Mouse (Mus musculus): Measurements from ENCODE around the gene Trem1.

Gene Trem1

DNA sequence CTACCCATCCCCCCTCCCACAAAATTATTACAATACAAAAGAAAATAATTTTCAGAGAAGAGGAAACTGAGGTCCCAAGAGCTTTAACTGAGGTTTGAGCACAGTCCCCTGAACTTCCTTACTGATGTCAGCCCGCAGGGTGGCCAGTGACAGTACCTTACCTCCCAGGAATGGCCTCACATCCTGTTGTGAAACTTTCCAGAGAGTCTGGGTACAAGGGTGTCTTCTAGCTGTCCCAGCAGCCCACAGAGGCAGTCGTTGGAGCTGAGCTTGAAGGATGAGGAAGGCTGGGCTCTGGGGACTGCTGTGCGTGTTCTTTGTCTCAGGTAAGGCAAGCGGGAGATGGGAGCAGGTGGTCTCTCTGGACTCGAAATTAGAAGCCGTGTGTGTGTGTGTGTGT is at the start of gene Trem1:
Gene Trem1, plus strand, starts transcription at position 251 of the 400 bp plus-strand sequence.
- no peak for DNase-seq

DNA sequence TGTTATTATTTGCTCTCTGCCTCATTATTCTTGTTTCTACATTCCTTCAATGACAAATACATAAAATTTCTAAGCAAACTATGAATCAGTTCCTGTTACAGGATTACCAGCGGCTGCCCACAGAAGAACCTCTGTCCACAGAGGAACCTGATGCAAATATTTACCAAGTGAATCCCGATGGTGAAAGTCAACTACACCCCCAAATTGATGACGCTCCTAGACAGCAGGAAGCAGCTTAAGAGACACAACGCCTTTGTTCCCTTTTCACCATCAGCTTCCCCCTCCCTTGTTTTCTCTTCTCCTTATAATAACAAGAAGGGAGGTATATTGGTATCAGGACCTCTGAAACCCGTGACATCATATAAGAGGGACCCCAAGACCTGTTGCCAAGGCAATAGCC is 47.3 kb upstream of the Trem1 start:
- no peak for DNase-seq

- no peak for DNase-seq
These were observed 40.2 kb upstream of the Trem1 start for GRCm38 (mm10) chr17:48192366-48192765.

DNA sequence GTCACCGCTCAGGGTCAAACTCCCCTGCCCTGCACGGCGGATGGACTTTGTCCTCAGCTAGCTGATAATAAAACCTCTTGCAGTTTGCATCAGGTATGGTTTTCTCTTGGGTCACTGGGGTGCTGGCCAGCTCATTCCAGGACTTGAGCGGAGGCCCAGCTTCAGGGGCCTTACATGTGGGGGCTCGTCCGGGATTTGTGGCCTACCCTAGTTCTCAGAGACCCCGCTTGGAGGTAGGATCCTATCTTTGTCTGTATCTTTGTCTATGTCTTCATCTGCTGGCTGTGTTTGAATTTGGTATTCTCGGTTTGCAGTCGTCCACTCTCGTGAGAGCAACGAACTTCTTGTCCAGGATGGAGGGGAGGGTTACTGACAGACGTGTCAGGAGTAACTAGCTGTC is 29.5 kb upstream of the Trem1 start:
- DNase-seq: no peak

DNA sequence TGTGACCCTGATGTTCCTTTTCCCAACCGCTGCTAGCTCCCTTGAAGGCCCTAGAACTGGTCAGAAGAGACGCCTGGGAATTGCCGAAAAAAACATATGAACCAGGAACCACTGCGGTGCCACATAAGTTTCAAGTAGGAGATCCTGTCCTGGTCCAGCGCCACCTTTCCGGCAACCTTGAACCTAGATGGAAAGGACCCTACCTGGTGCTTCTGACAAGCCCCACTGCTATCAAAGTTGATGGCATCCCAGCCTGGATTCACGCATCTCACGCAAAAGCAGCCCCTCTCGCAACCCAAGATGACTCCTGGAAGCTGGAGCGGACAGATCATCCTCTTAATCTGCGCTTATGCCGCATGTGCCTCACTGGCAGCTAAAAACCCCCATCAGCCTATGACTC is 20.0 kb upstream of the Trem1 start:
- no peak for DNase-seq

- DNase-seq: no peak
These were observed 19.1 kb upstream of the Trem1 start for GRCm38 (mm10) chr17:48213511-48213910.

DNA sequence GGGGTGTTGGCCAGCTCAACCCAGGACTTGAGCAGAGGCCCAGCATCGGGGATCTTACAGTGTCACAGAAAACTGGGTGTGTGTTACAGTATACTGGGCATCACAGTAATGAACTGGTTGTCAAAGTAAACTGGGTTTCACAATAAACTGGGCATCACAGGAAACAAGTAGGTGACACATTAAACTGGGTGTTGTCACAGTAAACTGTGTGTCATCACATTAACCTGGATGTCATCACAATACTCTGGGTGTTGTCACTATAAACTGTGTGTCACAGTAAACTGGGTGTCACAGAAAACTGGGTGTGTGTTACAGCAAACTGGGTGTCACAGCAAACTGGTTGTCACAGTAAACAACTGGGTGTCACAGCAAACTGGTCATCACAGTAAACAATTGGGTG is 17.1 kb upstream of the Trem1 start:
- no peak for DNase-seq

- DNase-seq: no peak
These were observed 1.9 kb upstream of the Trem1 start for GRCm38 (mm10) chr17:48230680-48231079.

- no peak for DNase-seq
These were observed 1.2 kb downstream of the Trem1 start for GRCm38 (mm10) chr17:48233789-48234188.

DNA sequence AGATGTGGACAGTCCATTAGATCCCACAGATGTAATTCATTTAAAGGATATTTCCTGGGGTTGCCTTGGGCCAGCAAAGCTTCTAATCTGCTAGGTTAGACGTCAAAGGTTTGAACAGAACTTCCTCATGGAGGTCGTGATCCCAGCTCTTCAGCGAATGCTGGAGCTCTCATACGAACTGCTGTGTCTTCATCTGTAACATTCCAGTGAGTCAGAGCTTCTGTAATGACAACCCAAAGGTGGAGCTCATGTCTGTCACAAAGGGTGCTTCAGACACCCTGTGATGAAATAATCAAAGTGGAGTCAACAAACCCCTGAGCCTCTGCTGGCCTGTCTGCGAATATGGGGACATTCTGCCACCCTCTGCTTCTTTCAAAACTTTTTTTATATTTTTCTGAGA is 2.0 kb downstream of the Trem1 start:
- no peak for DNase-seq

- no peak for DNase-seq
These were observed 3.3 kb downstream of the Trem1 start for GRCm38 (mm10) chr17:48235773-48236370.

DNA sequence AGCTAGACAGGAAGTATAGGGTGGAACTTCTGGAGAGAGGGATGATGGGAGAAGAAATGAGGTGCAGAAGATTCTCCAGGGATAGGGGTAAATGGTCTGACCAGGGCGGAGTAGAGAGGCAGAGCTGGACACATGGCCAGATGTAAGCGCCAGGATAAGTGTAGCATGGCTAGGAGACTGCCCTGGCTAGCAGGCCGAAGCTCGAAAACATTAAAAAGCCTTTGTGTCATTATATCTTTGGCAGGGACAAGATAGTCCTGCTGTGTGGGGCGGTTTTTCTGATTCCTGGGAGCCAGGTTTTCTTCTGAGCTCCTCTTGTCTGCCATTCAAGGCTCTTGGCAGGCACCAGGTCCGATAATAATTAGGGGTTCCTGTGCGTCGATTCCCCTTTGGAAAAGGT is 5.1 kb downstream of the Trem1 start:
- no peak for DNase-seq

- no peak for DNase-seq
These were observed 14.8 kb downstream of the Trem1 start, which contains the start of gene Trem3 for GRCm38 (mm10) chr17:48247221-48247928. Gene Trem3 (plus strand): TSS chr17:48247777.

- DNase-seq: no peak
These were observed 16.5 kb downstream of the Trem1 start for GRCm38 (mm10) chr17:48249039-48249438.

- DNase-seq: no peak
These were observed 16.9 kb downstream of the Trem1 start for GRCm38 (mm10) chr17:48249501-48249900.

DNA sequence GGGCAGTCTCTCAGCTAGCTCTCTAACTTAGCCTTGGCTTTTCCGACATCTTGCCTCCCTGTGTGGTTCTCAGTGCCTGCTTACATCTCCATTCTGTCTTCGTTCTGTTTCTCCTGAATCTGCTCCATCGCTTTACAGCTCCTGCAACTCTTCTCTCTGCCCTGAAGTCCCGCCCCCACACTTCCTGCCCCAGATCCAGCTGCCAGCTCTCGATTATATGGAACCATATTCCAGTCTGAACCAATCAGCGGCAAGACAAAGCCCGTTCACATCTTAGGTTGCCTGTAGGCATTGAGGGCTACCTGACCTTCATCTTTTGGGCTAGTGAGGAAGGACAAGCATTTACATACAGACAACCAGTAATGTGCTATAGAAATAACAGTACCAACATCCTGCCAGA is 18.1 kb downstream of the Trem1 start:
- no peak for DNase-seq

DNA sequence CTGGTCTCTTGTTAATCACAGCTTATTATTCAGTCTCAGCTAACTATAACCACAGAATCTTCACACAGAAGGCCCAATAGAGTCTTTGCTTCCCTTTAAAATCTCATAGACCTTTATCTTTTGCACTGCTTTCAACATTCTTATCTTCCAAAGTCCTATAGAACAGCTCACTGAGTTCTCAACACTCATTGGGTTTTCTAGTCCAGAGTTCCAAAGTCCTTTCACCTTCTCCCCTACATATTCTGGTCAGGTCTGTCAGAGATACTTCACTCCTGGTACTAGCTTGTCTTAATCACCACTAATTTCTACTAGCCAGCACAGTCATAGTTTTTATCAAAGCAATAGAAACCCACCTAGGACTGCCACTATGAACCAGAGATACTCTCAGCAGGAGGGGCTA is 24.0 kb downstream of the Trem1 start:
- DNase-seq: no peak

GRCm38 (mm10) chr17:48261868-48262267 is 29.3 kb downstream of the Trem1 start:
- DNase-seq: no peak

DNA sequence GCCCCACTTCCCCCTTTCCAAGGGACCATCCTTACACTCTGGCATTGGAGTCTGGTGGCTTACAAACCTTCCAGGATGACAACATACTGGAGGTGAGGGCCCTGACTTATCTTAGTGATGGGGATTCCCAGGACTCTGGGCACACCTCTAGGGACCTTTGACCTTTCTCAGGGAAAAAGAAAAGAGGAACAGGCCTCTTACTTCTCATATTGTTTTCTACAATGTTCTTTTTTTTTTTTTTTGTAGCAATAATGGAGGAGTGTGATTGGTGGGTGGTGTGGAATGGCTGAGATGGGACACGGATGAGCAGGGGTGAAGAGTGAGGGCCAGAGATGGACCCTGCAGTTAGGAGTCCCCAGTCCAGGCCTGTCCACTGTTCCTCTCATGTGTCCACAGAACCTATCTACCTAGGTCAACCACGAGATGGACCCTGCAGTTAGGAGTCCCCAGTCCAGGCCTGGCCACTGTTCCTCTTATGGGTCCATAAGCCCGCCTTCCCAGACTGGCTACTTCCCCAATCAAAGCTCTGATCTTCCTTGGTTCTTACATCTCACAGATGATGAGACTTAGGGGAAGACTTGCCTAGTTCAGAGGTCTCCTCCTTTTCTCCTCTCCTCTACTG is 31.3 kb downstream of the Trem1 start, which contains the start of gene Treml4:
Gene Treml4, plus strand, starts transcription at position 555 of the 622 bp plus-strand sequence.
- no peak for DNase-seq

GRCm38 (mm10) chr17:48264662-48265061 is 32.1 kb downstream of the Trem1 start:
- no peak for DNase-seq

DNA sequence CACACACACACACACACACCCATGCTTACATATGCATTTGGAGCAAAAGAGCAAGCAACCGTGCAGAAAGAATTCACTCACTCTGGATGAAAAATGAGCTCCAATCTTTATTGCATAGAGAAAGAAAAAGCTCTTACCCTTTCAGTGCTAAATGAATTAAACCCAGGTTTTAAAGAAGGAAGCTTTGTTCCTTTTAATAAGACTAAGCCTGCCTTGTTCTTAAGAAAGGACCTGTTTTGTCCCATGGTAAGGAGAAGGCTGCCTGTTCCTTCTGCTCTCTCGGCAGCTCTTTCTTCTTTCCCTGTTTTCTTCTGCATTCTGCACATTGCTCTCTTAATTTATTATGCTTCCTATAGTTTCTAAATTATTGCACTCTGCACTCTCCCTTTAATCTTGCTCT is 33.6 kb downstream of the Trem1 start:
- DNase-seq: no peak

DNA sequence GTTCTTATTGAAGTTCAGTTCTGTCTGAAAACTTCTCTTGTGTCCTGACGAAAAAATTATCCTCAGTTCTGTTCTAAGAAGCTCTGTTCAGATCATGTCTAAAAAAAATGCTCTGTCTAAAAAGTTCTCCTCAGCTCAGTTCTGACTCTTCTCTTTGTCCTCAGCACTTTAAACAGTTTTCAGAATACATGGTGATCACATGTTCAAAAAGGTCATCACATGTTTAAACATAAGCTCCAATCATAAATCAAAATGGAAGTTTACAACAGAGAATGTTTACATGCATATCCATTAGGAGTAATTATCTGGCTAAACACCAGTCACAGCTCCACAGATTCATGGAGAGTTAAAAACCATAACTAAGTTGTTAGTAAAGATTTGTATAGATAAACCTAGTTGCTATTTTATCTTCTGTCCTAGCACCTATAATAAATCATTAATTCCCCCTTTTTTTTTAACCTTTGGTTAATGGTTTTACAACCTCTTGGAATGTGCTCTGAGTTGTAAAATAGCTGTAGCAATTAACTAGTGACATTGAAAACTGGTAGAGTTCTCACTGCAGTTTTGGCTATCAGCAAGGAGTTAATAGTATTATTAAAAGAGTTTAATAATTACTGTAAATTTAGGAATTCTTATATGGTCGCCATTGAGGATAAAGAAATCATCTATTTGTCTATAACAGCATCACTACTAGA is 34.2 kb downstream of the Trem1 start:
- DNase-seq: no peak

DNA sequence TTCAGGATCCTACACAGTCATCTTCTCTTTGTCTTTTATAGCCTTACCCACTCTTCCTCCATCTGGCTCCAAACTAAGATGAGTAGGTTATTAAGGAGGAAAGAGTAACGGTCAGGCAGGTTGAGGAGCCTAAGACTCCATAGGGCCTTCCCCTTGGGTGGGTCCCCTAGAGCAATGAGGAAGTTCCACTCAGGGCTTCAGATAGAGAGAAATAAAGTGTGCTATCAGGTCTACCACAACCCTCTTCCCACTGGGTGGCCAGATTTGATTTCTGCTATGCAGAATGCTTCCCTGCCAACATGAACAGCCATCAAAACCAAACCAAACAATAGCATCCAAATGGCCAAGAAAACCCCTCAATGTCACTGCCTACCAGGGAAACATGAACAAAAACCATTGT is 35.0 kb downstream of the Trem1 start:
- no peak for DNase-seq

DNA sequence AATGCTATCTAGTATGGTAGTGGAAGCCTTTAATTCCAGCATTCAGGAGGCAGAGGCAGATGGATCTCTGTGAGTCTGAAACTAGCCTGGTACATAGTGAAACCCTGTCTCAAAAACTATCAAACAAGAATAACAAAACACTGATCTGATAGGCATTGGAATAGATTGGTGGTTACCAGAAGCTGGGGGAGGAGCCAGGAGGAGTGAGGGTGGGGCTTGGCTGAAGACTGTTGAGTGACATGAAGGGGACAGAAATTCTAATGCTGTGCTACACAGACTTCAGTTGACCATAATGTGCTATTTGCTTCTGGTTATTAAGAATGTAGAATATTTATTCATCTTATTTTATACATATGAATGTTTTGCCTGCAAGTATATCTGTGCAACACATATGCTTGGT is 35.7 kb downstream of the Trem1 start:
- DNase-seq: no peak

All from cerebellum, adult 9-11 months (tissue).